Mouse (Mus musculus): ENCODE data around the gene Mbnl1. TPM values are rescaled to one million over a fixed set of nuclear protein-coding genes. Genes with fewer than 3 reads are reported as not detected.

The Mbnl1 gene
- polyA plus RNA-seq, 1 experiment: 131 TPM

DNA sequence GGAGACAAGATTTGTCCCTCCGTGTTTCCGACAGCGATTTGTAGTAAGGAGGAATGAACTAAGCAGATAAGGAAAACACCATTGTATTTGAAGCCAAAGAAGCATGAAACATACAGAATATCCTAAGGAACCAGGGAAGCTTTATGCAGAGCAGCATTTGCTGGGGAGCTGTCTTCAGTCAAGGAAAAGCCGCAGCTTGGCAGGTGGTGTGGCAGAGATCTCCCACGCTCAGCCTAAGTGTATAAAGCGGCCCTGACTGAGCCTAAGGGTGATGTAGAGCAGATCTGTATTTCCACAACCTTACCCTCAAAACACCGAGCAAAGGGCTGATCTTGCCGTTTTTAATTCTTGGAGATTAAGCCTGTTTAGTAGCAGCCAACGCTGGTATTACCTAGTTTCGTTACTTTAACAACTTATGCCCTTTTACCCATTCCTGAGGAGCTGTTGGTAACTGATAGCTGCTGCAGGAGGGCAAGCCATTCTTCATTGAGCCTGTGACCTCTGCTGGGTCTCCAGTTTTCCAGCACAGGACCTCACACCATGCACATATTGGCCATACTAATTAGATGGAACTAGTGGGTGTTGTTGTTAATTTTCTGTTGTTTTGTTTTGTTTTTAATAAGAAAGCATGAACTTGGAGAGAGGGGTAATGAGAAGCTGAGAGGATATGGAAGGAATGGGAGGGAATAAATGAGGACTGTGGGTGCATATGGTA lies 91.1 kb downstream of the Mbnl1 start:
- TF ChIP-seq CTCF (IDR thresholded peaks at IDR 0.05; ENCODE audit: control insufficient read depth, insufficient read depth, low read length) (no peak), POLR2A (IDR thresholded peaks at IDR 0.05; ENCODE audit: borderline replicate concordance, control insufficient read depth, low read depth, low read length) (no peak)
- H3K4me3 ChIP-seq (replicated peaks; ENCODE audit: control insufficient read depth, low read depth, low read length): no peak overlapping the region
- H3K4me1 ChIP-seq (ENCODE audit: control insufficient read depth, insufficient read depth, low read length): no peaks in the 10 kb centered on the region; the same call in 1 of the 2 replicates
- 81% methylated on average over 10 of the region's 10 CpGs for WGBS
- no peak overlapping the region for H3K27ac ChIP-seq (ENCODE audit: control insufficient read depth, insufficient read depth, low read depth, low read length, poor library complexity)

DNA sequence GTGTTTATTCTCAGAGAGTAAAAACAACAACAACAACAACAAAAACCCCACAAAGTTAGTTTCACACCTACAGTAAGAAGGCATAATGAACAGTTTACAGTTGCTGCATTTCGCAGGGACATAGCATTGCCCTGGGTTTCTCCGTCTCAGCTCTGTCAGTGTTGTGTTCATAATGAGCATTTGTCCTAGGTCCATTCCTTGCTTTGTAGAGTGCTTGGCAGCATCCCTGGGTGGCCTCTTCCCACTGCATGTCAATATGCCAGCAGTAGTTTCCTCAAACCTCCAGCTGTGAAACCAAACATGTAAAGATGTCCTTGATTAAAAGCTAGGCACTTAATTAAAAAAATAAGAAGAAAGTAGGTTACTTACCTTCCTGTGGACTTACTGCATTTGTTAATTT lies 91.6 kb downstream of the Mbnl1 start:
- no peak overlapping the region for H3K4me3 ChIP-seq (replicated peaks; ENCODE audit: control insufficient read depth, low read depth, low read length)
- H3K4me1 ChIP-seq (ENCODE audit: control insufficient read depth, insufficient read depth, low read length): peaks cover 1% of the 10 kb centered on the region
- no peak overlapping the region for H3K27ac ChIP-seq (ENCODE audit: control insufficient read depth, insufficient read depth, low read depth, low read length, poor library complexity)
- no peak for TF ChIP-seq CTCF (IDR thresholded peaks at IDR 0.05; ENCODE audit: control insufficient read depth, insufficient read depth, low read length)
- no peak for TF ChIP-seq POLR2A (IDR thresholded peaks at IDR 0.05; ENCODE audit: borderline replicate concordance, control insufficient read depth, low read depth, low read length)
- 91% methylated on average over 2 of the region's 2 CpGs for WGBS

DNA sequence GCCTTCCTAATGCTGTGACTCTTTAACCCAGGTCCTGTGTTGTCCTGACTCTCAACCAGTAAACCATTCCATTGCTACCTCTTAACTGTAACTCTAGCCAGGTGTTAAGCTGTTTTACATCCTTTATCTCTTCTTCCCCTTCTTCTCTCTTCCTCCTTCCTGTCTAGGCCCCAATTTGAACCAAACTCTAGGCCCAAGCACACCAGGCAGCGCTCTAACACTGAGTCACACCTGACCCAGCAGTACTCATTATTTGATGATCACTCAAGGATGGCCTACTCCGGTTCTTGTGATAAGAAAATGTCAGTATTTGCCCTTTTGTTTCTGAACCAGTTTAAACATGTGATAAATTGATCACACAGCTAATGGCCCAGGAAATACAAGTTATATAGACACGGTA lies 92.6 kb downstream of the Mbnl1 start:
- Histone ChIP-seq H3K27ac (ENCODE audit: control insufficient read depth, insufficient read depth, low read depth, low read length, poor library complexity) (no peak overlapping the region), H3K4me1 (ENCODE audit: control insufficient read depth, insufficient read depth, low read length) (peaks cover 2% of the 10 kb centered on the region), H3K4me3 (replicated peaks; ENCODE audit: control insufficient read depth, low read depth, low read length) (no peak overlapping the region)
- TF ChIP-seq CTCF (IDR thresholded peaks at IDR 0.05; ENCODE audit: control insufficient read depth, insufficient read depth, low read length) (no peak), POLR2A (IDR thresholded peaks at IDR 0.05; ENCODE audit: borderline replicate concordance, control insufficient read depth, low read depth, low read length) (no peak)
- 79% methylated on average over 3 of the region's 3 CpGs for WGBS

DNA sequence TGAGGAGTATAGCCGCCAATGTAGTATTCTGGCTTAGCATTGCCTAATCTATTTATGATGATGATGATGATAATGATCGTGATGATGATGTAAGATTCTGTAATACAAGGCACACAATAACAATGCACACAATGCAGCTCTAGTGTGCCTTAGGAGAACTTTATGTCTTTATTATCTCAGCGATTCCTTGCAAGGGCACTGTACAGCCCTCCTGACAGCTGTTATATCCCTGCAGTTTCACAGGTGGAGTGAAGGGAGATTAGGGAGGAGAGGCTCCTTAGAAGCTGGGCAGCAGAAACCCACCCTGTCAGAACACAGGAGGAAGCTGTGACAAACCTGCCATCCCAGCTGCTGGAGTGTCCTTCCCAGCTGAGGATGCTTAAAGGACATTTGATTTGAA lies 93.3 kb downstream of the Mbnl1 start:
- Histone ChIP-seq H3K4me1 (ENCODE audit: control insufficient read depth, insufficient read depth, low read length) (peaks cover 2% of the 10 kb centered on the region), H3K4me3 (replicated peaks; ENCODE audit: control insufficient read depth, low read depth, low read length) (no peak overlapping the region), H3K27ac (ENCODE audit: control insufficient read depth, insufficient read depth, low read depth, low read length, poor library complexity) (no peak overlapping the region)
- whole genome bisulfite sequencing: 74% methylated on average over 3 of the region's 3 CpGs
- TF ChIP-seq POLR2A (IDR thresholded peaks at IDR 0.05; ENCODE audit: borderline replicate concordance, control insufficient read depth, low read depth, low read length): no peak
- TF ChIP-seq CTCF (IDR thresholded peaks at IDR 0.05; ENCODE audit: control insufficient read depth, insufficient read depth, low read length): no peak

DNA sequence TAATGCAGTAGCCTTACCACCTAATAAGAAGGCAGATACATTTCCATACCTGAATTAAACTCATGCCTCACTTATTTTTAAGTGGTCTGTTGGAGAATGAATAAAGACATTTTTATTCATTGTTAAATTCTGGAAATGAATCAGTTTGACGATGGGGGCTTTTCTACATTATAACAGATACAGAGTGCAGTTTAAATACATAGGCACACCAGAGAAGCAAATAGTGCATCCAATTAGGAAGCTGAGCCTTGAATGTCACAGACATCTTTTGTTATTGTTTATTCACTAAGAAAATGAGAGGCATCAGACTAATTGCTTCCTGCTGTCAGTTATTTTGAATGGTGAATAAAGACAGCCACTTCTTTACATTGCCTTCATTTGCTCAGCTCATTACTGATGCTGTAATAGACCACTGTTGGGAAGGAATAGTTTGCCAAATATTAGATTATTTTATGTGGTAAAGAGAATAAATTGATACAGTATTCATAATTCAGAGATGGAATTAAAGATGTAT lies 95.6 kb downstream of the Mbnl1 start:
- no peak for TF ChIP-seq POLR2A (IDR thresholded peaks at IDR 0.05; ENCODE audit: borderline replicate concordance, control insufficient read depth, low read depth, low read length)
- TF ChIP-seq CTCF (IDR thresholded peaks at IDR 0.05; ENCODE audit: control insufficient read depth, insufficient read depth, low read length): no peak
- H3K27ac ChIP-seq (ENCODE audit: control insufficient read depth, insufficient read depth, low read depth, low read length, poor library complexity): no peak overlapping the region
- 82% methylated on average over 1 of the region's 1 CpGs for WGBS
- peaks cover 2% of the 10 kb centered on the region for H3K4me1 ChIP-seq (ENCODE audit: control insufficient read depth, insufficient read depth, low read length)
- no peak overlapping the region for H3K4me3 ChIP-seq (replicated peaks; ENCODE audit: control insufficient read depth, low read depth, low read length)

DNA sequence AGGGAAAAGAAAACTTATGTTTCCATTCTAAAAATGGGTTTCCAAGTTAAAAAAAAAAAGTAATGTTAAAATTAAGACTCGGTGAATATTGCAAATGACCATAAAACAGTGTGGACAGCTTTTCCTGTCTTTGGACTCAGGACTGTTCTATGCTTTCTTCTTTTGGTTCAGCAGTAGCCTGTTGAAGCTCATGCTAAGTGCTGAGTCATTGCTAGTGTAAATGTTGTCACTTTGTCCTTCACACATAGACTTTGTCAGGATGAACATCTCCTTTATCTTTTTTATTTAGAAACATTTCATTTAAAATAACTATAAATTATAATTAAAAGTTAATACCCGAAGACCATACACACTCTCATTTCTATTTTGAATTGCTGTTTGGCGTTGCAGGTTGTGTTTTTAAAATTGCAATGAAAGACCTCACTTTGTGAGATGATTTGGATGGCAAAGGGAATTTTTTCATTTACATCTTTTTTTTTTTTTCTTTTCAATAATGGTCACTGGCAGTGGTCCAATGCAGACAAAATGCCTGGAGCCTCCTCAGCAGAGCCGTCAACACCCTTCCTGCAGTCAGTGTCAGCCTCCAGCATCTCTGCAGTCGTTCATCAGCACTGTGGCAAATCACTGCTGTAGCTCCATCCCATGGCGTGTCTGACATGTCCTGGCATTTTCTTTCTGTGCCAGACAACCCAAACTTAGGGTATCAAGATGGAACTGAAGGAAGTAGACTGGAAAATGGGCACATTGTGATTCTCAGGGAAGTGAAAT lies 96.4 kb downstream of the Mbnl1 start:
- TF ChIP-seq POLR2A (IDR thresholded peaks at IDR 0.05; ENCODE audit: borderline replicate concordance, control insufficient read depth, low read depth, low read length): no peak
- Histone ChIP-seq H3K27ac (ENCODE audit: control insufficient read depth, insufficient read depth, low read depth, low read length, poor library complexity) (peak overlapping the region; percentile 49; the same call in 1 of the 2 replicates), H3K4me3 (replicated peaks; ENCODE audit: control insufficient read depth, low read depth, low read length) (no peak overlapping the region), H3K4me1 (ENCODE audit: control insufficient read depth, insufficient read depth, low read length) (peaks cover 2% of the 10 kb centered on the region)
- 64% methylated on average over 6 of the region's 6 CpGs for WGBS

DNA sequence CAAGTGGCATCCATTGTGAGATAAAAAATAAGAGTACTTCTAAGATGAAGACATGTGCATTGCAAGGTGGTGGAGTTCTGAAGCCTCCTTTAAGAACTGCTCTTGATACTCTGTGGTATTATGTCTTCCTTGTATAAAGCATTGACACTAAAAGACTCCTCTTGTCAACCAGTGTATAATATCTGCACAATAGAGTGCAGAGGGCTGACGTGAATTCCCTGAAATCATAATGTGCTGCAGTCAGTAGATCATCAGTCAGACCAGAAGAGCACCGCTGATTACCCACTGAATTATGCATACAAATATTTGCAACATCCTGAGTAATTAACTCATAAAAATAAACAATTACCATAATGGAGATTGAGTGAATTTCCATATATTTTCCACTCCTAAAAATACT lies 97.2 kb downstream of the Mbnl1 start:
- peaks cover 2% of the 10 kb centered on the region for H3K4me1 ChIP-seq (ENCODE audit: control insufficient read depth, insufficient read depth, low read length)
- TF ChIP-seq CTCF (IDR thresholded peaks at IDR 0.05; ENCODE audit: control insufficient read depth, insufficient read depth, low read length) (no peak), POLR2A (IDR thresholded peaks at IDR 0.05; ENCODE audit: borderline replicate concordance, control insufficient read depth, low read depth, low read length) (no peak)
- 77% methylated on average over 2 of the region's 2 CpGs for WGBS
- no peak overlapping the region for H3K27ac ChIP-seq (ENCODE audit: control insufficient read depth, insufficient read depth, low read depth, low read length, poor library complexity)
- H3K4me3 ChIP-seq (replicated peaks; ENCODE audit: control insufficient read depth, low read depth, low read length): no peak overlapping the region

DNA sequence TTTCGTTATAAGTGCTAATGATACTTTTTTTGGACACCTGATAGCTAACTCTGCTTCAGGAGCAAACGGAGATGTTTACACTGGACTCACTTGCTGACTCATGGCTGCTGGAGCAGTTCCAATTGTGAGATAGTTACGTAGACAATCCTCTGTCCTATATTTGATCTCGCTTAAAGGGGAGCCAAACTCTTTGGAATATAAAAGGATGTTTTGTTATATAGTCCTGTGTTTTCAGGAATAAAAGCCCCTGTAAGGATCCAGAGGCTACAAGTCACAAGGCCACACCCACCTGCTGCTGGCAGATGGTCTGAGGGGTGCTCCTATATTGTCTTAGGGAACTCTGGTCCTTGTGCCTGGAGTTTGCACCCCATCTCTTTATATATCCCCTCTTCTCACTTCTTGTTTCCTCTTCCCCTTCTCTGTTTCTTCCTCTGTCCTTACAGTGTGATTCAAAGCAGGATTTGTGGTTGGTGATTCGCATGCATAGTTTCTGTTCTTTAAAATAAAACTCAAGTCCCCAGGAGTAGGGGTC lies 97.9 kb downstream of the Mbnl1 start:
- WGBS: 27% methylated on average over 5 of the region's 5 CpGs
- H3K4me1 ChIP-seq (ENCODE audit: control insufficient read depth, insufficient read depth, low read length): peaks cover 2% of the 10 kb centered on the region
- no peak overlapping the region for H3K27ac ChIP-seq (ENCODE audit: control insufficient read depth, insufficient read depth, low read depth, low read length, poor library complexity)
- no peak overlapping the region for H3K4me3 ChIP-seq (replicated peaks; ENCODE audit: control insufficient read depth, low read depth, low read length)
- no peak for TF ChIP-seq CTCF (IDR thresholded peaks at IDR 0.05; ENCODE audit: control insufficient read depth, insufficient read depth, low read length)
- TF ChIP-seq POLR2A (IDR thresholded peaks at IDR 0.05; ENCODE audit: borderline replicate concordance, control insufficient read depth, low read depth, low read length): no peak
